Mouse (Mus musculus) heart, adult 2 months (tissue): ENCODE data around the gene Osbp2.

Experiments used
- CTCF ChIP-seq: fragments of 200-600 bp; IDR thresholded peaks from 2 replicates; pipeline ENCODE4 v1.8.1; 2022; ENCODE audit warnings: antibody characterized with exemption, mild to moderate bottlenecking, moderate library complexity
- EP300 ChIP-seq: fragments of 200-500 bp; IDR thresholded peaks from 2 replicates; pipeline ENCODE4 v1.6.1; 2011; ENCODE audit warnings: low read depth, low read length, control low read depth; ENCODE audit not compliant: insufficient read depth
- POLR2A ChIP-seq: fragments of 200-500 bp; IDR thresholded peaks from 2 replicates; pipeline ENCODE4 v1.6.1; 2011; ENCODE audit warnings: mild to moderate bottlenecking, low read depth, low read length, control low read depth; ENCODE audit not compliant: insufficient read depth

DNA sequence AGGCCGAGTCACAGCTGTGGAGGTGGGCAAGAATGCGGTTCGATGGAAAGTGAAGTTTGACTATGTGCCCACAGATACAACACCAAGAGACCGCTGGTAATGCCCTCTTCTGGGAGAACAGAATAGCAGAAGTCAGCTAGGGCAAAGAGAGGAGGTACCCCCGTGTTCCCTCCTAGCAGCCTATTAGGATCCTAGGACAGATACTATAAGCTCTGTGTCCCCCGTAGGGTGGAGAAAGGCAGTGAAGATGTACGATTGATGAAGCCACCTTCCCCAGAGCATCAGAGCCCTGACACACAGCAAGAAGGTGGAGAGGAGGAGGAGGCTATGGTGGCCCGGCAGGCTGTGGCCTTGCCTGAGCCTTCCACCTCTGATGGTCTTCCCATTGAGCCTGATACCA lies 178.3 kb downstream of the Osbp2 start:
- TF ChIP-seq CTCF: no peak
- TF ChIP-seq POLR2A: no peak
- TF ChIP-seq EP300: no peak
